Mouse (Mus musculus): ENCODE measurements around the gene Dpm1. TPM values are rescaled to one million over a fixed set of nuclear protein-coding genes. Genes with fewer than 3 reads are reported as not detected.

The Dpm1 gene
- polyA plus RNA-seq, 1 experiment: 14.0 TPM

DNA sequence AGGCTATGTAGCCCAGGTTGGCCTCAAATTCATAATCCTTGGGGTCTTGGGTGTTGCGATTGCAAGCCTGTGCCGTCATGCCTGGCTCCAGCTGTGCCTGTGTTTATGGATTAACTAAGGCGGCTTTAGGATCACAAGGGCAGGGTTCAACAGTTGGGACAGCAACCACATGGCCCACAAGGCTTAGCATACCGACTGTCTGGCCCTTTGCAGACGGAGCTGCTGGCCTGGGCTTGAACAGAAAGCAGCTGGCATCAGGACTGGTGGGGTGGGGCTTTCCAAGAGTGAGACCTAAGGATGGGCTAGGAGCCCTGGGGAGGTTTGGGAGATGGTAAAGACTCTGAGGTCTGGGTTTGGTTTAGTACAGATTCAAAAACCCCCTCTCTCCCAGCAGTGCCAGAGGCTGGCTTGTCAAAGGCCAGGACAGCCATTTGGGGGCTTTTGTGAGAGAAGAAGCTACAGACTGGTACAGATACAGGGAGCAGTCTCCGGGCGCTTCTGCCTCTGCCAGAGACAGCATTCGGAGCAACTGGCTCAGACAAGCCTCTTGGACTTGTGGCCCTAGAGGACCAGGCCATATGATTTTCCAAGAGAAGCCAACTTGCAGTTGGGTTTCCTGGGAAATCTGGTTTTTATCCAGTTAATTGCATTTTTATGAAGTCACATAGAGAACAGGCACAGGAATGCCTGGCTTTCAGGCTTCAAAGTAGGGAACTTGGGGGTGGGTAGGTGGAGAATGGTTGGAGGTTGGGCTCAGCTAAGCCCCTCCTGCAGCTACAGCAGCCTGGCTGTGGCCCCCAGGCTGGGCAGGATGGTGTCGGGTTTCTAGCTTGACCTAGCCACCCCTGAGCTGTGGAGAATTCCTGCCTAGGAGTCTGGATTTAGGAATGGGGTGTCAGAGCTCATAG lies 61.2 kb downstream of the Dpm1 start:
- Histone ChIP-seq H3K79me3 (ENCODE audit: low read depth) (no peaks in the 10 kb centered on the region), H3K4me3 (ENCODE audit: insufficient read depth, poor library complexity, severe bottlenecking) (no peak overlapping the region), H3K36me3 (ENCODE audit: control insufficient read depth, insufficient read depth) (no peaks in the 10 kb centered on the region), H3ac (ENCODE audit: control insufficient read depth, insufficient read length, low read depth) (no peak overlapping the region), H3K27me3 (ENCODE audit: control insufficient read depth, insufficient read depth, insufficient read length) (no peaks in the 10 kb centered on the region), H3K79me2 (ENCODE audit: control insufficient read depth, insufficient read depth) (no peaks in the 10 kb centered on the region)
- TF ChIP-seq CTCF (IDR thresholded peaks at IDR 0.05; ENCODE audit: control insufficient read depth, insufficient read depth, insufficient read length) (no peak), MYOD1 (IDR thresholded peaks at IDR 0.05; ENCODE audit: control insufficient read depth, insufficient read length, low read depth) (no peak), MAX (IDR thresholded peaks at IDR 0.05) (no peak), MYOG (IDR thresholded peaks at IDR 0.05; ENCODE audit: control insufficient read depth, extremely low read depth, insufficient read length) (no peak), USF1 (IDR thresholded peaks at IDR 0.05; ENCODE audit: low read depth) (no peak), CEBPB (IDR thresholded peaks at IDR 0.05; ENCODE audit: low read depth) (no peak), FOSL1 (IDR thresholded peaks at IDR 0.05; ENCODE audit: insufficient read depth, low read length, poor library complexity, severe bottlenecking) (no peak)

DNA sequence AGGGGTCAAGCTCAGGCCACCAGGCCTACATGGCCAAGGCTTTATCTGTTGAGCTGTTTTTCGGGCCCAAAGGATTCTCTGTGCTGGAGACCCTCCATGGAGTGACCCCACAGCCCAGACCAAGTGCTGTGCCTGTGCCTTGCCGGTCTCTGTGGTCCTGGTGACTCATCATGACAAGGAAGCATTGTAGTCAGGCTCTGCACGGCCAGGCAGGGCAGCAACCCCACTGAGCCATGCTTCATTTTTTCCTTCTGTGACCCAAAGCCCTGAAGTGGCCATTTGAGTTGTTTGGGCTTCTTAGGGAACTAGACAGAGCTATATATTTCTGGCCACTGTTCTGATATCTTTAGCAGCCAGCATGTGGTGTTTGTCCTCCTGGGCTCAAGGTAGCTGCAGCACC lies 62.6 kb downstream of the Dpm1 start:
- Histone ChIP-seq H3K79me2 (ENCODE audit: control insufficient read depth, insufficient read depth) (no peaks in the 10 kb centered on the region), H3K36me3 (ENCODE audit: control insufficient read depth, insufficient read depth) (no peaks in the 10 kb centered on the region), H3K27me3 (ENCODE audit: control insufficient read depth, insufficient read depth, insufficient read length) (no peaks in the 10 kb centered on the region), H3ac (ENCODE audit: control insufficient read depth, insufficient read length, low read depth) (no peak overlapping the region), H3K4me3 (ENCODE audit: insufficient read depth, poor library complexity, severe bottlenecking) (no peak overlapping the region), H3K79me3 (ENCODE audit: low read depth) (no peaks in the 10 kb centered on the region)
- TF ChIP-seq CTCF (IDR thresholded peaks at IDR 0.05; ENCODE audit: control insufficient read depth, insufficient read depth, insufficient read length) (no peak), USF1 (IDR thresholded peaks at IDR 0.05; ENCODE audit: low read depth) (no peak), FOSL1 (IDR thresholded peaks at IDR 0.05; ENCODE audit: insufficient read depth, low read length, poor library complexity, severe bottlenecking) (no peak), MYOD1 (IDR thresholded peaks at IDR 0.05; ENCODE audit: control insufficient read depth, insufficient read length, low read depth) (no peak), MYOG (IDR thresholded peaks at IDR 0.05; ENCODE audit: control insufficient read depth, extremely low read depth, insufficient read length) (no peak), CEBPB (IDR thresholded peaks at IDR 0.05; ENCODE audit: low read depth) (no peak), MAX (IDR thresholded peaks at IDR 0.05) (no peak)

DNA sequence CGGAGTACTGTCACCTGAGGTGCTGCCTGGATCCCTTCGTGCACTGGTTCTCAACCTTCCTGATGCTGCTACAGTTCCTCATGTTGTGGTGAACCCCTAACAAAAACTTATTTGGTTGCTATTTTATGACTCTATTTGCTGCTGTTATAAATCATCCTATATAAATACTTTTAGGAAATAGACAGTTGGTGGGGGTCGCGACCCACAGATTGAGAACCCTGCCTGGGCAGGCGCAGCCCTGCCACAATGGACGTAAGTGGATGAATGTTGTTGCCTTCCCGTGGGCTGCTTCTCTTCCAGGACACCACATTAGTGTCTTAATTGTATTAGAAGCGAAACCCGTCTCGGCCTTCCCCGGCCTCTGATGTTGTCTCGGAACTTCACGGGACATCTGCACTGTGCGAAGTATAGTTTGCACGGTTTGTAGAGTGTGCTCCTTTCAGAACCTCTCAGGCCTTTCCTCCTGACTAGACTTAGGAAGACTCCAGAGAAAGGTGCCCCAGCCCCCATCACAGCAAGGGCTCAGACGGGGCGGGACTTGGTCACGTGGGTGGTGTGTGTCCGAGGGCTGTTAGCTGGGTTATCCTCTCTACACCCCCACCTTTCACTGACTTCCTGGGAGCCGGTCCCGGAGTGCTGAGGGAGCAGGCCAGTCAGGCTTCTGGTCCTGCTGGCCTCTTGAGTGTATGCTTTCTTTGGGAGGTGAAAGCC lies 63.5 kb downstream of the Dpm1 start:
- Histone ChIP-seq H3K4me3 (ENCODE audit: insufficient read depth, poor library complexity, severe bottlenecking) (no peak overlapping the region), H3K79me2 (ENCODE audit: control insufficient read depth, insufficient read depth) (no peaks in the 10 kb centered on the region), H3ac (ENCODE audit: control insufficient read depth, insufficient read length, low read depth) (no peak overlapping the region), H3K79me3 (ENCODE audit: low read depth) (no peaks in the 10 kb centered on the region), H3K36me3 (ENCODE audit: control insufficient read depth, insufficient read depth) (no peaks in the 10 kb centered on the region), H3K27me3 (ENCODE audit: control insufficient read depth, insufficient read depth, insufficient read length) (no peaks in the 10 kb centered on the region)
- TF ChIP-seq MYOG (IDR thresholded peaks at IDR 0.05; ENCODE audit: control insufficient read depth, extremely low read depth, insufficient read length) (no peak), USF1 (IDR thresholded peaks at IDR 0.05; ENCODE audit: low read depth) (peak; percentile 57)

DNA sequence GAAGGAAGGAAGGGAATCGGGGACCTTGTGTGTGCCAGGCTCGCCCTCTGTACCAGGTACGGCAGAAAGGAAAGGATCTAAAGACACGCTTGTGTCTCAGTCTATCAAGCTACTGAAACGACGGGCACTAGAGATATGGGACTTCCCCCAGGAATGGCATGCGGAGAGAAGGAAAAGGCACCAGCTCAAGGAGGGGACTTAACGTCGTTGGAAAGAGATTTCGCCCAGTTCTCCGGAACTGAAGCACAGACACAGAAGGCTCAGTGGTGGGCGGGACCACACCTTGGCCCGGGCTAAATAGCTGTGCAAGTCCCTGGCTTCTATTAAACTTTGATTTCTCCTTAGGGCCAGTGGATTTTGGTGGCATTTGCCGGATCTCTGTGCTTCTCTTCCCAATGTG lies 68.4 kb downstream of the Dpm1 start:
- Histone ChIP-seq H3ac (ENCODE audit: control insufficient read depth, insufficient read length, low read depth) (no peak overlapping the region), H3K27me3 (ENCODE audit: control insufficient read depth, insufficient read depth, insufficient read length) (no peaks in the 10 kb centered on the region), H3K79me3 (ENCODE audit: low read depth) (no peaks in the 10 kb centered on the region), H3K36me3 (ENCODE audit: control insufficient read depth, insufficient read depth) (no peaks in the 10 kb centered on the region), H3K4me3 (ENCODE audit: insufficient read depth, poor library complexity, severe bottlenecking) (no peak overlapping the region), H3K79me2 (ENCODE audit: control insufficient read depth, insufficient read depth) (no peaks in the 10 kb centered on the region)
- TF ChIP-seq MYOG (IDR thresholded peaks at IDR 0.05; ENCODE audit: control insufficient read depth, extremely low read depth, insufficient read length) (no peak), CTCF (IDR thresholded peaks at IDR 0.05; ENCODE audit: control insufficient read depth, insufficient read depth, insufficient read length) (no peak), MAX (IDR thresholded peaks at IDR 0.05) (no peak), USF1 (IDR thresholded peaks at IDR 0.05; ENCODE audit: low read depth) (no peak), MYOD1 (IDR thresholded peaks at IDR 0.05; ENCODE audit: control insufficient read depth, insufficient read length, low read depth) (no peak), FOSL1 (IDR thresholded peaks at IDR 0.05; ENCODE audit: insufficient read depth, low read length, poor library complexity, severe bottlenecking) (no peak), CEBPB (IDR thresholded peaks at IDR 0.05; ENCODE audit: low read depth) (no peak)

DNA sequence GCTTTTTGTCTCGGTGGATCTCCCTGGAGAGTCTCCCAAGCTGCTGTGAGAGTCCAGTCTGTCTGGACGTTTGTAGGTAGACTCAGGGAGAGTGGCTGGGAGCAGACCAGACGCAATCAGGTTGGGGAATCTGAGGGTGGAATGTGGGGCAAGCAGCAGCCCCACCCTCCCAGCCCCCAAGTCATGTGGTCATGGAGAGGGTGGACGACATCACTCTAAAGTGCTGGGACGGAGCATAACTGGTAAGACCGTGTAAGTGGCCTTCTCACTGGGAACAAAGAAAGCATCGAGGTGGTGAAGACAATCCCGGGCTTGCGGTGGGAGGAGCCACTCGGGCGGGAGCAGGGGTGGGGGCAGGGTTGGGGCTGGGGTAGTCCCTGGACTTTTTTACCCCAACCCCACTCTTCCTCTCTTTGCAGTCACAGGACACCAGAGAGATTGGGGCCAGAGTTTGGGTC lies 68.8 kb downstream of the Dpm1 start:
- Histone ChIP-seq H3K4me3 (ENCODE audit: insufficient read depth, poor library complexity, severe bottlenecking) (no peak overlapping the region), H3K36me3 (ENCODE audit: control insufficient read depth, insufficient read depth) (no peaks in the 10 kb centered on the region)

More for the DNA sequence above, 68.8 kb downstream of the Dpm1 start:
- no peaks in the 10 kb centered on the region for H3K79me2 ChIP-seq (ENCODE audit: control insufficient read depth, insufficient read depth)
- no peak for TF ChIP-seq FOSL1 (IDR thresholded peaks at IDR 0.05; ENCODE audit: insufficient read depth, low read length, poor library complexity, severe bottlenecking)
- TF ChIP-seq MYOD1 (IDR thresholded peaks at IDR 0.05; ENCODE audit: control insufficient read depth, insufficient read length, low read depth): no peak
- TF ChIP-seq MYOG (IDR thresholded peaks at IDR 0.05; ENCODE audit: control insufficient read depth, extremely low read depth, insufficient read length): no peak
- no peak for TF ChIP-seq CTCF (IDR thresholded peaks at IDR 0.05; ENCODE audit: control insufficient read depth, insufficient read depth, insufficient read length)
- TF ChIP-seq CEBPB (IDR thresholded peaks at IDR 0.05; ENCODE audit: low read depth): no peak
- no peak for TF ChIP-seq MAX (IDR thresholded peaks at IDR 0.05)
- no peak for TF ChIP-seq USF1 (IDR thresholded peaks at IDR 0.05; ENCODE audit: low read depth)
- H3K27me3 ChIP-seq (ENCODE audit: control insufficient read depth, insufficient read depth, insufficient read length): no peaks in the 10 kb centered on the region
- no peak overlapping the region for H3ac ChIP-seq (ENCODE audit: control insufficient read depth, insufficient read length, low read depth)
- H3K79me3 ChIP-seq (ENCODE audit: low read depth): no peaks in the 10 kb centered on the region
